Mouse (Mus musculus) kidney, postnatal 36 days (tissue): ENCODE results near the gene Patl1.
"Not testable (repeated sequence)": the region's sequence is repeated elsewhere in the genome, so short reads cannot be mapped to it uniquely, and the experiment has no call there.

Experiments
- DNase-seq, 2 experiments: peaks; one replicate each; pipeline ENCODE4 v3.0.0; 2021 to 2022; ENCODE audit warnings: mixed read lengths in 2 of 2

The Patl1 gene

DNA sequence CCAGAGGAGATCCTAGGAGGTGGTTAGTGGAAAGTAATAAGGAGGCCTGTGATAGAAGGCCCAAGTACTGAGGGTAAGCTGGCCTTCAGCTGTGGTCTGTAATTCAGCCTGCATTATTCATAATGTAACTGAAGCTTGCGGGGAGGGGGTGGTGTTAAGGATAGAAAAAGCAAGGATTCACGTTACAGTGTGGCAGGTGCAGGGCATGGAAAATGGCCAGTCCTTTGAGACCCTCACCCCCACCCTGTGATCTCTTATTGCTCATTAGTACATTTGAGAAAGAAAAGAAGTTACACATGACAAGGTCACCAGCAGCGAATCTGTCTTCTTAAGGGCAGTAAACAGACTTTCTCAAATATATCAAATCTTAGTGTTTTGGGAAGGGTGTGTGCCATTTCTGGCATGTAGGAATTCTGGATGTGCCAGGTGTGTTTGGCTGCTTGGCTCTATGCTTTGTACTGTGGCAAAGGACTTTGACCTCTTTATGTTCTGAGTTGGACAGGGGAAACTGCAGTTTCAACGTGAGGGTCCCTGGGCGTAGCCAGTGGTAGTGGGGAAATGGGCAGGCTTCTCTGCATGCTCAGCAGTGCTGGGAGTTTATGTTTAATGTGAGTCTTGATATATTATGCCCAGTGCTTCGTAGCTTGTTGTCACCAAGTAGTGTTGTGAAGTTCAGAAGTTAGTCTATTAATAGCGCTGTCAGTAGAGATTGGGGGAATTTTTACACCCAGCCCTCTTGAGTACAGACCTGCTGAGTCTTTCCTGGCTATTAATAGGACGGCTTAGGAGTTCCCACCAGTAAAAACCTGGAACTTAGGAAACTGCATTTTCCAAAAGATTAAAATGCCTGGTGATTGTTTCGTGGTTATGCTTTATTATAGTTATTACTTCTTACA is 57.2 kb downstream of the Patl1 start:
- no peak for DNase-seq

DNA sequence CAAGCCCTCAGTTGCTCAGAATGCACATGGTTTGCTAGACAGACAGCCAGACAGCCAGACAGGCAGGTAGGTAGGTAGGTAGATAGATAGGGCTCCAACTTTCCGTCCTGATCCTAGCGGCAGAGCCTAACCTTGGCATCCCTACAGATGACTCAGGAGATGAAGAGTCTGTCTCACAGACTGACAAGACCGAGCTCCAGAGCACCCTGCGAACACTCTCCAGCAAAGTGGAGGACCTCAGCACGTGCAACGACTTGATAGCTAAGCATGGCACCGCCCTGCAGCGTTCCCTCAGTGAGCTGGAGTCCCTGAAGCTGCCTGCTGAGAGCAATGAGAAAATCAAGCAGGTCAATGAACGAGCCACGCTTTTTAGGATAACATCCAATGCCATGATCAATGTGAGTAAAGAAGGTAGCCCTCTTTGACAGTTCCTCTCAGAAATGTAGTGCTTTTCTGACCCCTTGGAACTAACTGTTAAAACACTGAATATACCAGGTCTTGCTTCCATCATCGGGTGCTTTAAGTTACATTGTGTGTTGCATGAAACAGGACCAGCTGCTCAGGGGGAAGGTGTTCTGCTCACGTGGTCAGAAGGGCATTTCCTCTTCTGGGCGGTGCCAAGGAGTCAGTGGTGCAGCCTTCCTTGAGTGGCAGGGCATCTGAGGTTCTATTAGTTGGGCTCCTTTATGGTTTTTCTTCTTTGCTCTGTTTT is 61.5 kb downstream of the Patl1 start:
- DNase-seq = no peak

DNA sequence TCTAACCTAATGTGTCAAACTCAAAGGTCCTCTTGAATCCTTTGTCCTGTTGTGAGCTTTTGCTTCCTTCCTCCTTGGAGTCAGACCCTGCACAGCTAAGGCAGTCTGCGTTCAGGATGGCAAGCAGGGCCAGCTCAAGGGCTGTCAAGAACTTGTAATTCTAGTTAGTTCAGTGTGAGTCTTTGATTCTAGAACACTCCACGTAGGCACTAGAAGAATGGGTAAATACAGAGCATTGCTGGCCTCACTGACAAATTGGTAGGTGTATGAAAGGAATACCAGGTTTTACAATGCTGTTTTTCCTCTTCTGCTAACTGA is 62.0 kb downstream of the Patl1 start:
- DNase-seq = no peak

DNA sequence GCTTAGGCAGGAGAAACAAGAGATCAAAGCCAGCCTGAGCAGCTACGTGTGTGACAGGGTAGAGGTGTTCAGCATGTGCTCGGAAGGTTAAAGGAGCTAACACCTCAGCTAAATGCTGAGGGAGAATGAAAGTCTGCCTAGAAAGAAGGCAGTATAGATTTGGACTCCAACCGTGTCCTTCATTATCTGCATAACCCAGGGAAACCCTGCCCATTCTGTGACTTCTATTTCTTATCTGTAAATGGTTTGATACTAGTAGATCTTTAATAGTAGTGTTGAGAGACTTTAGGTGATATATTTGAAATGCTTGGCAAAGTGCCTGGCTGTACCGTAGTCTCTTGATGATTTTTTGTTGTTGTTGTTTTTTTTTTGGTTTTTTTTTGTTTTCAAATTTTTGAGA is 63.5 kb downstream of the Patl1 start:
- no peak for DNase-seq

DNA sequence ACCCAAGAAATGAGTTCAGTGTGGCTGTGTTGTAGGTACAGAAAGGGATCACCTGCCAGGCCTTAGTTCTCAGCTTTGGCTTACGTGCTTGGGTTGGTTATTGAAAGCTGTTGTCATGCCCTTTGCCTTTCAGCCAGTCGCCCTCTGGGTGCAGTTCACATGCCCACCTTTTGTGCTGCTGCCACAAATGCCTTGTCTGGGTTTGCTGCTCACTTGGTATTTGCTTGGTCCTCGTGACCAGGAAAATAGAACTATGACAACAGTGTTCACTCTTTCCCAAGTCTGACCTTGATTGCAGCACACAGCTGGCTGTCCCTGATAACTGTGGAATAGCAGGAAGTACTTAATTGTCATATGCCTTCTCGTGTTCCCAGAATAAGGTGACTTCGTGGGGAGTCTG is 65.2 kb downstream of the Patl1 start:
- peak; percentile 37 to 55 for DNase-seq

DNA sequence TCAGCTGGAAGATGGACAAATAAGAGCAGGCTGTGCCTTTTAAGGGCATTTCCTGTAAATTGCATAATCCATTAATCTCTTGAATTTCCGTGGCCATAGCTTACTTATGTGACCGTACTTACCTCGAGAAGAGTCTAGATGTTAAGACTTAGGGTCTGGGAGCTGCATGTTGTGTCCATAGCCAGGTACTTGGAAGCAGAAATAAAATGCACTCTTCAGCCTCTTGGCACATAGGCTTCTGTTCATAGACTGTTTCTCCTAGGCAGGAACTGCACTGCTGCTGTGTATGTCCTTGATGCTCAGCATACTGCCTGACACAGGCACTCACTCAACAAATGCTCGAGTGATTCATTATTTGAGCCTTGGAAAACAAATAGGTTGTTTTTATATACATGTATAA is 68.3 kb downstream of the Patl1 start:
- no peak for DNase-seq

DNA sequence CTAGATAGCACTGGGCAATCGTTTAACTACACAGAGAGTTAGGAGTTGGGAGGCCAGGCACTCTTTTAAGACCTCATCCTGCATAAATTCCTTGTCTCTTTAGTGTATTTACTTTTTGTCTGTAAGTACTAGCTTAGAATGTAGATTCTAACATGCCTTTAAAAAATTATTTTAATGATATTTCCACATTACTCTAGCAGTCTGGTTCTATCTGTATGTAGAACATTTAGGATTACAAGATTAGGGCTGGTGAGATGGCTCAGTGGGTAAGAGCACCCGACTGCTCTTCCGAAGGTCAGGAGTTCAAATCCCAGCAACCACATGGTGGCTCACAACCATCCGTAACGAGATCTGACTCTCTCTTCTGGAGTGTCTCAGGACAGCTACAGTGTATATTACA is 72.4 kb downstream of the Patl1 start:
- not testable (repeated sequence) for DNase-seq

DNA sequence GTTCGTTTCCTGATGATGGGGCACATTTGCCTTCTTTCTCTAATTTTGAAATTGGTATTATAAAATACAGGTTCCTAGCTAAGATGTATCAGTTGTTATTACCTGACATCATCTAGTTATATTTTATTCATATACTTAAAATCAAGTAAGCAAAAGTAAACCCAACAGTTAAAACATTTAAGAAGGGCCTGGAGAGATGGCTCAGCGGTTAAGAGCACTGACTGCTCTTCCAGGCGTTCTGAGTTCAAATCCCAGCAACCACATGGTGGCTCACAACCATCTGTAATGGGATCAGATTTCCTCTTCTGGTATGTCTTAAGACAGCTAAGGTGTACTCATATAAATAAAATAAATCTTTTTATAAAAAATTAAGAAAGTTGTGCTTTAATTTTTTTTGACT is 75.6 kb downstream of the Patl1 start:
- DNase-seq = no peak

DNA sequence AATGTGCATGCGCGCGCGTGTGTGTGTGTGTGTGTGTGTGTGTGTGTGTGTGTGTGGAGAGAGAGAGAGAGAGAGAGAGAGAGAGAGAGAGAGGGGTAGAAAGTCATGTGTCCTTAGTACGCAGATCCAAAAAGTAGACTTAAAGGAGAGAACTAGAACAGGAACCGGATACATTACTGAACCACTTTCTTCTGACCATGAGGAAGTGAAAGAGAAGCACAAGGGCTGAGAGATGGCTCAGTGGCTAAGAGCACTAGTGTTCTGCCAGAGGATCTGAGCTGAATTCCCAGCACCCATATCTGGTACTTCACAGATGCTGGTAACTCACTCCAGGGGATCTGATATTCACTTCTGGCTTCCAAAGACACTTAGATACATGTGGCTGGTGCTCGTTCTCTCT is 77.1 kb downstream of the Patl1 start:
- DNase-seq = no peak

DNA sequence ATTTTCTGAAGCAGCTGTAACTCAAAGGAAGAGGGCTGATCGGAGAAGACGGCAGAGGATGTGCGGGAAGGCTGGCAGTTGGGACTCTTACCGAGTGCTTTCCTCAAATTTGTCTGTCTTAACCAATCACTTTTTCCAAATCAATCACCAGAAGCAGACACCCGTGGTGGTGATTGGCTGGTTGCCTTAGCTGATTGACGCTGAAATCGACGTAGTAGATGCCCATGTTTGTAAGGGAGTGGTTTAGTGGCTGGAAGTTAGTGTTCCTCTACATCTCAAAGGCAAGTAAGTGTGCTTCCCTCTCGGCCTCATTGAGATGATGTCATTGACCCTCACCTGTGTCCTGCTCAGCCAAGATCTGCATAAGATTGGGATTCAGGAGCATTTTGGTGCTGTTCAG is 79.8 kb downstream of the Patl1 start:
- DNase-seq = no peak

DNA sequence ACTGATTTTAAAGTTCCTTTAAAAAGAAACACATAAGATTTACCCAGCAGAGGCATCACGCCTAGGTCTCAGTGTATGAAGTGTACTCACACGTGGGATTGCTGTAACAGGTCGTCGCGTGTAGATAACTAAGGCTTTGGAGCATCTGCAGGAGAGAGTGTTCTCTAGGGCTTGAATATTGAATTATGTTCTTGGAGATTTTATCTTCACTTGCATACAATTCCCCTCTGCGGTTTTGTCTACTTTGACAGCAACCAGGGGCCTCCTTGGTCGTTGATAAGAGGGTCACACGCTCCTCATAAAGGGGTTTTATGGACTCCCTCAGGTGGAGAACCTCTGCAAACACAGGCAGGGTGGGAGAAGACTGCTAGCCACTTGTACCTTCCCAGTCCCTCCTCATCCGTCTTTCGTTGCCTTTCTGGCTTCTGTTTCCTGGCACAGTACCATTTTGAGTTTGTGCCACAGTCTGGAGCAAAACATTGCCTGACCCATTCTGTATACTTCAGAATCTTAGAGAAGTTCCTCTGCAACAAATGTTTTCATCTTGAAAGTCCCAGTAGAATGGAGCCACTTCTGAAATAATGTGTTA is 80.3 kb downstream of the Patl1 start:
- DNase-seq = no peak
